Mouse (Mus musculus) midbrain, embryonic 10.5 days (tissue): ENCODE results near the gene Ccdc137. TPM values are rescaled to one million over a fixed set of nuclear protein-coding genes. Genes with fewer than 3 reads are reported as not detected.

ENCODE experiments used
- DNase-seq: peaks from one replicate; pipeline ENCODE4 v3.0.0-alpha.2; 2017; ENCODE audit warnings: low spot score
- H3K27ac ChIP-seq: fragments of 300-500 bp; sonication (generic); replicated peaks from 2 replicates; pipeline ENCODE4 v1.5.1; 2016; ENCODE audit warnings: mild to moderate bottlenecking
- H3K27me3 ChIP-seq: fragments of 300-500 bp; sonication (generic); 2 replicates; pipeline ENCODE4 v1.6.1; 2016; ENCODE audit warnings: low read depth, mild to moderate bottlenecking; ENCODE audit not compliant: poor library complexity, severe bottlenecking
- H3K36me3 ChIP-seq: fragments of 300-500 bp; sonication (generic); 2 replicates; pipeline ENCODE4 v1.6.1; 2016; ENCODE audit warnings: mild to moderate bottlenecking, moderate library complexity
- H3K4me1 ChIP-seq: fragments of 300-500 bp; sonication (generic); 2 replicates; pipeline ENCODE4 v1.6.1; 2016
- H3K4me3 ChIP-seq: fragments of 300-500 bp; sonication (generic); 2 replicates; pipeline ENCODE4 v1.5.1; 2016; ENCODE audit warnings: mild to moderate bottlenecking, moderate library complexity
- H3K9me3 ChIP-seq: fragments of 300-500 bp; sonication (generic); replicated peaks from 2 replicates; pipeline ENCODE4 v1.6.1; 2016; ENCODE audit warnings: mild to moderate bottlenecking
- WGBS: fragments of 180-500 bp; shearing (Covaris S2); methylation state at CpG from one replicate; pipeline ENCODE4 v1.1.7; 2016; 5-methylcytosine and 5-hydroxymethylcytosine counted together
- polyA plus RNA-seq: library from polyadenylated mRNA; unstranded; fragments of >200 nt; fragmentation: Nextera tagmentation; extraction: Ambion mirVana; gene quantifications from 2 replicates; pipeline ENCODE4 v1.2.1, GENCODE M21; 2016

Ccdc137 gene
- polyA plus RNA-seq, 1 experiment from 2014 or later: 41.8 TPM

DNA sequence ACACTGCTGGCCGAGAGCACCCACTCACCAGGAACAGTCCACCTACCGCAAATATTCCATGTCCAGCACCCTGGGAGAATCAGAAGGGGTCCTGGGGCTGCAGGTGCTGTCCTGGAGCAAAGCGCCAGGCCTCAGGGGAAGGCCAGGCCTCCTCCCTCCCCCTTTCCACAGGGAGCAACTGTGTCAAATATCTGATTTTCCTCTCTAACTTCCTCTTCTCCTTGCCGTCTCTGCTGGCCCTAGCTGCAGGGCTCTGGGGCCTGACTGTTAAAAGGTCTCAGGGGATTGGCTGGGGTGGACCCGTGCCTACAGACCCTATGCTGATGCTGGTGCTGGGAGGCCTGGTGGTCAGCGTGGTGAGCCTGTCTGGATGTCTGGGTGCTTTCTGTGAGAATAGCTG is 13.8 kb upstream of the Ccdc137 start:
- Histone ChIP-seq H3K4me1 (no peaks in the 10 kb centered on the region), H3K27me3 (no peaks in the 10 kb centered on the region), H3K27ac (no peak overlapping the region), H3K36me3 (no peaks in the 10 kb centered on the region), H3K4me3 (no peak overlapping the region), H3K9me3 (no peaks in the 10 kb centered on the region)
- no peak for DNase-seq
- 75% methylated on average over 6 of the region's 6 CpGs for WGBS

DNA sequence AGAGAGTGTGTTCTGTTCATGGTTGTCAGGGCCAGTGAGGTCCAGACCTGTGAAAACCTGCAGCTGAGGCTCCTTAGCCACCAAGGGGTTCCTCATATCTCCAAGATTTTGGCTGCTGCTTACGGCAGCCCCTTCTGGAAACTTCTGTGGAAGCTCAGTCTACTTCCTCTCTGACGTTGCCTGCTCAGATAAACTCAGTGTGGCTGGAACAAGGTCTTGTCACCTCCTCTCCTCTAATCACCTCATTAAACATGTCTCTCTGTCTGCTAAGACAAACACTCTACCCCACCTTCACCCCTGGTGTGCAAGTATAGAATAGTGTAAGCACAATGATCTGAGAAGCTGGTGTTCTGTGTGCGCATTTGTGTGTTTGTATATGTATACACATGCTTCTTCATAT is 12.4 kb upstream of the Ccdc137 start:
- no peak for DNase-seq
- 79% methylated on average over 3 of the region's 3 CpGs for WGBS
- no peaks in the 10 kb centered on the region for H3K4me1 ChIP-seq
- no peak overlapping the region for H3K27ac ChIP-seq
- H3K27me3 ChIP-seq: no peaks in the 10 kb centered on the region
- H3K9me3 ChIP-seq: no peaks in the 10 kb centered on the region
- H3K4me3 ChIP-seq: no peak overlapping the region
- no peaks in the 10 kb centered on the region for H3K36me3 ChIP-seq

DNA sequence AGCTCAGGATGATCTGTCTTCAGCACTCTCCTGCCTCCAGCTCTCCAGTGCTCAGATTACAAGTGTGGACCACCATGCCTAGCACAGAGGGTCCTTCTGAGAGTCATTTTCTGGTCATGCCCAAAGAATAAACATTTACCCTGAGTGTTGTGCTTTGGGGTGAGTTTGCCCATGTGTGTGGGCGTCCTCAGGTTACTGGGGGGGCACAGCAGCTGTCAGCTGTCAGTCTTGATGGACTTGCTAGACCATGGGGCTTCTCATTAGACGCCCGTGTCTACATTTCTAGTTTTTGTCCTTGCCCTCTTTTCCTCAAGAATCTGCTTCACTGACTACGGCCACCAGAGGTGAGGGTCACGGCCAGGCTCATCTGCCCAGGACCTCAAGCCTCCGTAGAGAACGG is 10.7 kb upstream of the Ccdc137 start:
- Histone ChIP-seq H3K9me3 (no peaks in the 10 kb centered on the region), H3K36me3 (no peaks in the 10 kb centered on the region), H3K4me1 (0 out of 2 replicates have a peak, but pooled peaks cover 2% of the 10 kb centered on the region), H3K4me3 (no peak overlapping the region), H3K27ac (no peak overlapping the region), H3K27me3 (no peaks in the 10 kb centered on the region)
- 83% methylated on average over 7 of the region's 7 CpGs for WGBS
- no peak for DNase-seq

DNA sequence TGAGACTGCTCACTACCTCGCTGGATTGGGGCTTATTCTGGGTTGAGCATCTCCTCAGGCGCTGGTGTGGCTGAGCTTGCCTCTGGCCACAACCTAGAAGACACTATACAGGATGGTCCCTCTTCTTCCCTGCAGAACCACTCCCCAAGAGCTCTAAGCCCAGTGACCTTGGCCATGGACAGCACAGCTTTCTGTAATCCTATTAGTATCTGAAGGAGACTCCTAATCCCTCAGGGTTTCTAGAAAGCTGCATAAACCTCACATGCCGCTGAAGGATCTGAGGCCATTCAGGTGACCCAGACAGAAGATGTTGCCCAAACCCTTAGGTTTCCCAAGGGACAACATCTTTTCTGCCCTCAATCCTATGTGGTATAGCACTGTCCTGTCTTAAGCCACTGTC is 5.7 kb upstream of the Ccdc137 start:
- H3K9me3 ChIP-seq: no peaks in the 10 kb centered on the region
- no peak overlapping the region for H3K27ac ChIP-seq
- DNase-seq: no peak
- H3K4me1 ChIP-seq: peaks cover 9% of the 10 kb centered on the region
- 66% methylated on average over 3 of the region's 3 CpGs for WGBS
- H3K27me3 ChIP-seq: no peaks in the 10 kb centered on the region
- H3K36me3 ChIP-seq: peaks cover 5% of the 10 kb centered on the region
- no peak overlapping the region for H3K4me3 ChIP-seq

DNA sequence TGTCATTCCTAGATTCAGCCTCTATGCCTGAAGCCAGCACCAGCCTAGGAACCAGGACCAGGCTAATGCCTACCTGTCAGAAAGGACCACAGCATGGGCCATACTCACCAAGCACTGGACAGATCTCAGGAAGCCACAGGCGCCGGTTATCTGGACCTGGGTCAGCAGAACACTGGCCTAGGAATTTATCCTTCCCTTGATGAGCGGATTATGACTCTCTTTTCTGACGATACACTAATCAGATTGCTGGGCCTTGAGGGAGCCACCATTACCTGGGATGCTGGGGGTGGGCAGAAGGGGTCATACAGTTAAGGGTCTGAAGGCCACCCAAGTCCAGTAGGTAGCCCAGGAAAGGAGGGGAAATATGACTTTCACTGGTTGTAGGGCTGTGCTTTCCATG is 4.6 kb upstream of the Ccdc137 start, which contains the start of gene Pde6g:
Gene Pde6g (minus strand): TSS at position 195 of the 400 bp plus-strand sequence.
- Histone ChIP-seq H3K4me3 (no peak within 1 kb of the TSS), H3K9me3 (no peaks in the 10 kb centered on the region), H3K27me3 (no peaks in the 10 kb centered on the region), H3K4me1 (peaks cover 18% of the 10 kb centered on the region), H3K27ac (no peak within 1 kb of the TSS), H3K36me3 (peaks cover 5% of the 10 kb centered on the region)
- DNase-seq: no peak
- WGBS: 87% methylated on average over 4 of the region's 4 CpGs

- peaks cover 15% of the 10 kb centered on the region for H3K36me3 ChIP-seq
- WGBS: 91% methylated on average over 4 of the region's 4 CpGs
- no peak overlapping the region for H3K27ac ChIP-seq
- no peak overlapping the region for H3K4me3 ChIP-seq
- DNase-seq: no peak
- H3K9me3 ChIP-seq: no peaks in the 10 kb centered on the region
- H3K4me1 ChIP-seq: peaks cover 30% of the 10 kb centered on the region
- no peaks in the 10 kb centered on the region for H3K27me3 ChIP-seq
These were observed 3.0 kb upstream of the Ccdc137 start for GRCm38 (mm10) chr11:120454965-120455364.

DNA sequence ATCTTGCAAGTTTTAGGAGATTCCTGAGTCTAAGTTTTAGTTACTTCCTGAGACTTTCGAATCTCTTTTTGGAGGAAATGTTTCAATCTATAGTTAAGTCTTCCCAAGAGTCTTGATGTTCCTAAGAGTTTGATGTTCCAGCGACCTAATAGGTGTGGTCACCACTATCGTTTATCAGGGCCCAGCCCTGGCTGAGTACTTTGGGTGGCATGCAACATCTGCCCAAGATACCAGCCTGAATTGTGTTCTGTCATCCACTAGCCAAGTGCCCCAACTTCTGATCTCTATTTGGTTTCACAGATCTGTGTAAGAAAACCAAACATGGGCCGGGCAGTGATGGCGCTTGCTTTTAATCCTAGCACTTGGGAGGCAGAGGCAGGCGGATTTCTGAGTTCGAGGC is 2.5 kb upstream of the Ccdc137 start:
- DNase-seq: no peak
- Histone ChIP-seq H3K4me1 (peaks cover 30% of the 10 kb centered on the region), H3K27me3 (no peaks in the 10 kb centered on the region), H3K9me3 (no peaks in the 10 kb centered on the region), H3K4me3 (no peak overlapping the region), H3K27ac (no peak overlapping the region), H3K36me3 (peaks cover 19% of the 10 kb centered on the region)
- 91% methylated on average over 7 of the region's 7 CpGs for WGBS

GRCm38 (mm10) chr11:120457370-120457769 is 545 bp upstream of the Ccdc137 start:
- no peak for DNase-seq
- WGBS: 43% methylated on average over 14 of the region's 14 CpGs
- Histone ChIP-seq H3K4me3 (peak overlapping the region; percentile 94), H3K27me3 (no peaks in the 10 kb centered on the region), H3K36me3 (peaks cover 37% of the 10 kb centered on the region), H3K27ac (peak overlapping the region; percentile 94), H3K4me1 (peaks cover 27% of the 10 kb centered on the region), H3K9me3 (no peaks in the 10 kb centered on the region)

DNA sequence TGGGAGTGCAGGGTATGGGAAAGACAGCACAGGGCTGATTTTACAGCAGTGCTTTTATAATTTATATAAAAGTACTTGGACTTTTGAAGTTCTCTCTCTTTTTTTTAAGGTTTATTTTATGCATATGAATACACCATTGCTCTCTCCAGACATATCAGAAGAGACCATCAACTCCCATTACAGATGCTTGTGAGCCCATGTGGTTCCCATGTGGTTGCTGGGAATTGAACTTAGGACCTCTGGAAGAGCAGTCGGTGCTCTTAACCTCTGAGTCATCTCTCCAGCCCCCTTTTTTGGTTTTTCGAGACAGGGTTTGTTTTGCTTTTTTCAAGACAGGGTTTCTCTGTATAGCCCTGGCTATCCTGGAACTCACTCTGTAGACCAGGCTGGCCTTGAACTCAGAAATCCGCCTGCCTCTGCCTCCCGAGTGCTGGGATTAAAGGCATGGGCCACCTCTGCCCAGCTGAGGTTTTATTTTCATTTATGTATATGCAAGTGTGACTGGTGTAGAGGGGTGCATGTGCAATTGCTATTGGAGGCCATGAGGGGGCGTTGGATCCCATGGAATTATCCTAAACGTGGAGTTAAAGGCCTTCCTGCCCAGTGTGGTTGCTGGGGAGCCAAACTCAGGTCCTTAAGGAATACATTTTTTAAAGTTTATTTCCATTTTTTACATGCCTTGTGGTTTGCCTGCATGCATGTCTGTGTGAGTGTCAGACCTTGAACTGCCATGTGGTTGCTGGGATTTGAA is 1.1 kb downstream of the Ccdc137 start:
- Histone ChIP-seq H3K4me1 (peaks cover 27% of the 10 kb centered on the region), H3K9me3 (no peaks in the 10 kb centered on the region), H3K27ac (peak overlapping the region; percentile 94; the same call in 1 of the 2 replicates), H3K36me3 (peaks cover 54% of the 10 kb centered on the region), H3K27me3 (no peaks in the 10 kb centered on the region), H3K4me3 (peak overlapping the region; percentile 94)
- no peak for DNase-seq
- WGBS: 70% methylated on average over 6 of the region's 6 CpGs

- H3K9me3 ChIP-seq: no peaks in the 10 kb centered on the region
- H3K4me3 ChIP-seq: no peak overlapping the region
- H3K27ac ChIP-seq: no peak overlapping the region
- 87% methylated on average over 2 of the region's 2 CpGs for WGBS
- peaks cover 71% of the 10 kb centered on the region for H3K36me3 ChIP-seq
- no peaks in the 10 kb centered on the region for H3K27me3 ChIP-seq
- DNase-seq: no peak
- peaks cover 34% of the 10 kb centered on the region for H3K4me1 ChIP-seq
These were observed 5.6 kb downstream of the Ccdc137 start for GRCm38 (mm10) chr11:120463536-120463935.

GRCm38 (mm10) chr11:120464365-120464764 is 6.5 kb downstream of the Ccdc137 start:
- 89% methylated on average over 5 of the region's 5 CpGs for WGBS
- Histone ChIP-seq H3K27ac (no peak overlapping the region), H3K4me1 (peaks cover 30% of the 10 kb centered on the region), H3K27me3 (no peaks in the 10 kb centered on the region), H3K4me3 (no peak overlapping the region), H3K9me3 (no peaks in the 10 kb centered on the region), H3K36me3 (peaks cover 71% of the 10 kb centered on the region)
- no peak for DNase-seq

DNA sequence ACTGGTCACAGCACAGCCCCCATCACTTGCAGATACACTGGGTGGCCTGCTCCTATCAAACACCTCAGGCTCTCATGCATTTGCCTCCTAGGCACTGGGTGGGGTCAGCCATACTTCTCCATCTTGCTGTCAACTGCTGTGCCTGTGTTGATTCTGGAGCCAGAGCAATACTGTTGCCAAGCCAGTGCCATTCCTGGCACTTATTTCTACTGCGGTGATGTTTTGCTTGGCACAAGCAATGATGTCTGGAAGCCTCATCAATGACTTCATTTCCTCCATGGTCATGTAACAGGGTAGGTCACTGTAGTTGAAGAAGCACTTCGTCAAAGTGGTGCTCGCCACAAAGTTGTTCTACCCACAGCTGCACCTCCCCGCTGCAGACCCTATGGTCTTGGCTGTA is 7.6 kb downstream of the Ccdc137 start:
- H3K4me1 ChIP-seq: peaks cover 28% of the 10 kb centered on the region
- H3K4me3 ChIP-seq: peak overlapping the region; percentile 93; the same call in 1 of the 2 replicates
- no peaks in the 10 kb centered on the region for H3K27me3 ChIP-seq
- H3K36me3 ChIP-seq: peaks cover 73% of the 10 kb centered on the region
- DNase-seq: no peak
- H3K27ac ChIP-seq: no peak overlapping the region
- H3K9me3 ChIP-seq: no peaks in the 10 kb centered on the region
- 97% methylated on average over 4 of the region's 4 CpGs for WGBS

- H3K4me1 ChIP-seq: peaks cover 28% of the 10 kb centered on the region
- no peaks in the 10 kb centered on the region for H3K9me3 ChIP-seq
- under 1% methylated on average over 54 of the region's 54 CpGs for WGBS
- H3K27ac ChIP-seq: peak within 1 kb of the TSS; percentile 91
- no peaks in the 10 kb centered on the region for H3K27me3 ChIP-seq
- peak; percentile 99 for DNase-seq
- peaks cover 73% of the 10 kb centered on the region for H3K36me3 ChIP-seq
- H3K4me3 ChIP-seq: peak within 1 kb of the TSS; percentile 93
These were observed 9.3 kb downstream of the Ccdc137 start, which contains the start of gene Arl16 for GRCm38 (mm10) chr11:120467051-120467735. TSS of gene Arl16 (minus strand) at chr11:120467607.
